Mouse (Mus musculus): Measurements from ENCODE around the gene Abcb4.

DNA sequence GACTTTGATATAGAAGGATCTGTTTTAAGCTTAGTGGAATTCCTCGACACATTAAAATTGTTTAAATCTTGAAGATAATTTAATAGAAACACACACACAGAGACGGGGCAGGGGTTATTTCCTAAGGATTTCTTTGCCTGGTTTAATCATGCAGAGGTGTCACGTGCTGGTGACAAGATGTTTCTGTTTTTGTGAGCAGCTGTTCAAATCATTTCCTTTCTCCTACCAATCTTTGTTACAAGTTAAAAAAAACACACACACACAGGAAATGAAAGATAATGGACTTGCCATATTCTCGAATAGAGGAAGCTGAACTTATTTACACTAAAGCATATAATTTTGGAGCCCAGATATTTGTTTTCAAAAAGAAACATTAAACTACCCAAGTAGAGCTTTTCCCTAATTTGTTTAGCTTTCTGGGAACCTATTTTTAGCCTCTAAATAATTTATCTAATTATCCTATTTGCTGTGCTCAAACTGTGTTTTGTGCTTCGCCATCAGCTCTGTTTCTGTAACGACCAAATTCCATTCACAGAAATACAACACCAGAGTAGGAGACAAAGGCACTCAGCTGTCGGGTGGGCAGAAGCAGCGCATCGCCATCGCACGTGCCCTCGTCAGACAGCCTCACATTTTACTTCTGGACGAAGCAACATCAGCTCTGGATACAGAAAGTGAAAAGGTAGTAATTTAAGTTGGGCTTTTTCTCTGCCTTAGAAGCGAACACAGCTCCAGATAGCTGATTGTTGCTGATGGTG is 29.8 kb upstream of the Abcb4 start:
- no peak for TF ChIP-seq TCF12 (IDR thresholded peaks at IDR 0.05; ENCODE audit: insufficient read depth, poor library complexity, severe bottlenecking)
- TF ChIP-seq POLR2A (IDR thresholded peaks at IDR 0.05; ENCODE audit: insufficient read length, low read depth) = no peak
- TF ChIP-seq CEBPB (IDR thresholded peaks at IDR 0.05; ENCODE audit: insufficient read depth, poor library complexity, severe bottlenecking) = no peak
- no peak for TF ChIP-seq USF1 (IDR thresholded peaks at IDR 0.05; ENCODE audit: low read depth)
- no peak for TF ChIP-seq REST (IDR thresholded peaks at IDR 0.05; ENCODE audit: insufficient read depth, insufficient read length)
- no peak for TF ChIP-seq POLR2AphosphoS2 (IDR thresholded peaks at IDR 0.05; ENCODE audit: insufficient read length, low read depth)
- TF ChIP-seq E2F4 (IDR thresholded peaks at IDR 0.05; ENCODE audit: insufficient read depth) = no peak
- TF ChIP-seq MAX (IDR thresholded peaks at IDR 0.05; ENCODE audit: low read depth) = no peak
- no peak for TF ChIP-seq TCF3 (IDR thresholded peaks at IDR 0.05; ENCODE audit: insufficient read length, low read depth)
- no peak for TF ChIP-seq MYOG (IDR thresholded peaks at IDR 0.05; ENCODE audit: control insufficient read depth in 1 of 3, insufficient read depth in 1 of 3, insufficient read length in 2 of 3, low read depth in 2 of 3)
- no peak for TF ChIP-seq SRF (IDR thresholded peaks at IDR 0.05; ENCODE audit: control insufficient read depth, insufficient read length, low read depth)
- no peak for TF ChIP-seq MYOD1 (IDR thresholded peaks at IDR 0.05; ENCODE audit: control insufficient read depth in 1 of 3, insufficient read length in 2 of 3, low read depth in 2 of 3)

All from myocyte (in vitro differentiated cells).